Mouse (Mus musculus) cerebellum, adult 2 months (tissue): ENCODE results near the gene Gstz1. TPM values are rescaled to one million over a fixed set of nuclear protein-coding genes. Genes with fewer than 3 reads are reported as not detected.
"Not testable (repeated sequence)": the region's sequence is repeated elsewhere in the genome, so short reads cannot be mapped to it uniquely, and the experiment has no call there.

ENCODE experiments used
- DNase-seq, 2 experiments: peaks; one replicate each; pipeline ENCODE4 v3.0.0; 2021
- H3K27ac ChIP-seq: fragments of 200-500 bp; 2 replicates; pipeline ENCODE4 v1.5.1; 2012; ENCODE audit warnings: low read length, control low read depth, inconsistent platforms; ENCODE audit not compliant: insufficient read depth
- H3K27me3 ChIP-seq: fragments of 200-500 bp; 2 replicates; pipeline ENCODE4 v1.6.1; 2012; ENCODE audit warnings: inconsistent platforms, mild to moderate bottlenecking, low read length, moderate library complexity; ENCODE audit not compliant: control insufficient read depth, insufficient read depth
- H3K4me1 ChIP-seq: fragments of 200-500 bp; 2 replicates; pipeline ENCODE4 v1.6.1; 2011; ENCODE audit warnings: low read length; ENCODE audit not compliant: control insufficient read depth, insufficient read depth
- H3K4me3 ChIP-seq: fragments of 200-500 bp; replicated peaks from 2 replicates; pipeline ENCODE3; 2011; ENCODE audit warnings: mild to moderate bottlenecking, low read depth, low read length, control low read depth; ENCODE audit not compliant: insufficient read depth
- CTCF ChIP-seq: fragments of 200-500 bp; IDR thresholded peaks from 2 replicates; pipeline ENCODE4 v1.5.1; 2011; ENCODE audit warnings: low read depth, mild to moderate bottlenecking, control low read depth, low read length, moderate library complexity, borderline replicate concordance; ENCODE audit not compliant: insufficient read depth
- POLR2A ChIP-seq: fragments of 200-500 bp; IDR thresholded peaks from 2 replicates; pipeline ENCODE4 v1.6.1; 2011; ENCODE audit warnings: low read length, control low read depth, borderline replicate concordance; ENCODE audit not compliant: insufficient read depth
- WGBS: fragments of 180-500 bp; shearing (Covaris S2); methylation state at CpG from one replicate; pipeline ENCODE4 v1.1.7; 2018; 5-methylcytosine and 5-hydroxymethylcytosine counted together
- polyA plus RNA-seq: library from polyadenylated mRNA; depleted of rRNA; stranded (reverse); fragments of >200 nt; gene quantifications from 2 replicates; pipeline ENCODE4 v1.2.3, GENCODE M21; 2012

Gene Gstz1
- polyA plus RNA-seq, 1 experiment, result 69.4 TPM

DNA sequence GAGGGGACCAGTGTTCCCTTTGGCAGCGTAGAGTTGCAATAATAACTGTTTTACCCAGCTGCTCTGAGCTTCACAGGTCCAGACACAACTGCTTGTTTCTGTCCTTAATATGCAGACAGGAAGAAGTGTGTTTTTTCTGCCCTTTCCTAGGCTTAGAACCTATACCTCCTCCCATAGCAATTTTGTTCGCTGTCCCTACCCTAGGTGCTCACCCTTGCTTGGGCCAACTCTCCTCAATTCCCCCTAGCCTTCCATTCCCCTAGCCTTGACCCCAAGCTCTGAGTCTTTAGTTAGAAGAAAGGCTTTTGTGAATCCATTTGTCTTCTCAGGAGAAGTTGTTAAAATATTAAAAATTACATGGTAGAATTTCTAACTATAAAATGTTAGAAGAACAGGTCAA, 8.2 kb upstream of the Gstz1 start:
- Histone ChIP-seq H3K27ac (no peak overlapping the region), H3K27me3 (no peaks in the 10 kb centered on the region), H3K4me3 (no peak overlapping the region), H3K4me1 (no peaks in the 10 kb centered on the region)
- 81% methylated on average over 2 of the region's 2 CpGs for WGBS
- DNase-seq, result no peak
- TF ChIP-seq POLR2A (no peak), CTCF (no peak)

DNA sequence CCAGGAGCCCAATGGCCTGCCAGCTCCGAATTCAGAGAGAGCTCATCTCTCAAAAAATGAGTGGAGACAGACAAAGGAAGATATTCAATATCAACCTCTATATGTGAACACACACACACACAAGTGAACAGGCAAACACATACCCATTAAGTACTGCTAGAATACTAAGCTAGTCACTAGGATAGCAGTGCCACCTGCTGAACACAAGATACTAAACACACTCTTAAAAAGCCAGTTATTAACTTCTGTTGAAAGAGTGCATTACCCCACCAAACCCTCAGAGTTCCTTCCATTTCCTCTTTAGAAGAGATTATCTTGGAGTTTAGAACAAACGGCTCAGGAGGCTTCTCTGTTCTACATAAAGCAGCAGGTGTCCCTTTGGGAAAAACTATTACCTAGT, 4.8 kb upstream of the Gstz1 start:
- no peak for TF ChIP-seq CTCF
- TF ChIP-seq POLR2A, result no peak
- H3K4me1 ChIP-seq, result no peaks in the 10 kb centered on the region
- no peak overlapping the region for H3K4me3 ChIP-seq
- WGBS, result 63% methylated on average over 2 of the region's 2 CpGs
- no peaks in the 10 kb centered on the region for H3K27me3 ChIP-seq
- DNase-seq, result no peak
- no peak overlapping the region for H3K27ac ChIP-seq

DNA sequence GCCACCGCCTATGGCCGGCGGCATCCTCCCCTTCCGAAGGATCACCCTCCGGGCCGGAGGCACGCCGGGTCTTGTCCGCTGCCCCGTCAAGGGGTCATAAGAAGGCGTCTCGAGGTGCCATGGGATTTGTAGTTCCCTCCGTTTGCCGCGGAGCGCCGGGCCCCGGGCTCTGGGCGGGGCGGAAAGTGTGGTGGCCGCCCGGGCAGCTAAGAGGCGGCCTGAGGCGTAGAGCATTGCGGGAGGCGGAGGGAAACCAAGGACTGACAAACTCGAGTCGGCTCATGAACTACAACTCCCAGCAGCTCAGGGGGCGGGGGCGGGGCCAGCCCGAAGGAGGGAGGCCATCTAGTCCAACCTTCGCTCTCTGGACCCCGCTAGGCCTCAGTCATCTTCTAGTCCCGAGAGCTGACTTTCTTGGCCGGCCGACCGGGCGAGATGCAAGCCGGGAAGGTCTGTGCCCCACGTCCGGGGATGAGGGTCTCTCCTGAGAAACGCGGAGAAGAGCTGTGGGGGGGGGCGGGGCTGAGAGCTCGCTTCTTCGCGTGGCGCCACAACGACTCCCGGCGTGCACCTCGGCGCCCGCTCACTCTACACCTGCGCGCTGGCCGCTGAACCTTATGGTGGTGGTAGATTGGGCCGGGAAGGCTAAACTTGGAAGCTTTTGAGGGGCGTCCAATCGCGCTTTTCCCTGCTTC, 577 bp downstream of the Gstz1 start, which contains the start of gene Pomt2:
TSS of gene Pomt2 (minus strand) at position 574 of the 695 bp plus-strand sequence.
- peak; percentile 93 to 97 for DNase-seq
- H3K4me3 ChIP-seq, result peak within 1 kb of the TSS; percentile 100
- no peaks in the 10 kb centered on the region for H3K27me3 ChIP-seq
- peak within 1 kb of the TSS; percentile 80 for H3K27ac ChIP-seq
- H3K4me1 ChIP-seq, result no peaks in the 10 kb centered on the region
- TF ChIP-seq POLR2A, result peak; percentile 62
- TF ChIP-seq CTCF, result no peak
- WGBS, result under 1% methylated on average over 61 of the region's 61 CpGs

- 10% methylated on average over 15 of the region's 15 CpGs for whole genome bisulfite sequencing
- Histone ChIP-seq H3K4me1 (no peaks in the 10 kb centered on the region), H3K27me3 (no peaks in the 10 kb centered on the region), H3K4me3 (peak overlapping the region; percentile 100), H3K27ac (peak overlapping the region; percentile 80; the same call in 1 of the 2 replicates)
- TF ChIP-seq POLR2A (no peak), CTCF (no peak)
- DNase-seq, result no peak
These were observed 1.2 kb downstream of the Gstz1 start for GRCm38 (mm10) chr12:87148136-87148535.

- peak in 1 of 2 experiments; percentile 8 for DNase-seq
- Histone ChIP-seq H3K4me1 (no peaks in the 10 kb centered on the region), H3K27me3 (no peaks in the 10 kb centered on the region), H3K4me3 (no peak overlapping the region), H3K27ac (no peak overlapping the region)
- TF ChIP-seq POLR2A (no peak), CTCF (no peak)
- 97% methylated on average over 5 of the region's 5 CpGs for WGBS
These were observed 2.5 kb downstream of the Gstz1 start for GRCm38 (mm10) chr12:87149471-87149870.

GRCm38 (mm10) chr12:87154448-87154847, 7.5 kb downstream of the Gstz1 start:
- 70% methylated on average over 4 of the region's 4 CpGs for WGBS

DNA sequence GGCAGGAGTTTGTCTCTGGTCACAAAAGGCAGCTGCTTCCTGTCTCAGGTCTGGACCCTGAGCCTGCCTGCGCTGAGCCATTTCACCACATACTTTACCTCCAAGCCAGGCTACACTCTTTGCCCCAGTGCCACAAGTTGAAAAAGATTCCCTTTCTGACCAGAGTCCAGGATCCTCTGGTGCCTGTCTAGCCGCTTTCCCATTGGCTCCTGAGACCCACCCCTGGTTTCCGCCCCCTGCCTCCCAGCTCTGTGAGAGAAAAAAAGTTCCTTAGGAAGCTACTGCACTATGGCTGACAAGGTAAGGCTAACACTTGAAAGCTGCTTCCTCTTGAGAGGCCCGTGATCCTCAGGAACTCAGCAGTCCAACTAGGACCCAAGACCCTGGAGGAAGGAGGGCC, 10.4 kb downstream of the Gstz1 start:
- WGBS, result 64% methylated on average over 4 of the region's 4 CpGs
- no peak for TF ChIP-seq POLR2A
- Histone ChIP-seq H3K27ac (no peak overlapping the region), H3K4me3 (no peak overlapping the region), H3K4me1 (no peaks in the 10 kb centered on the region), H3K27me3 (no peaks in the 10 kb centered on the region)
- DNase-seq, result no peak

More at GRCm38 (mm10) chr12:87154448-87154847, 7.5 kb downstream of the Gstz1 start:
- not testable (repeated sequence) for H3K27ac ChIP-seq, DNase-seq, H3K4me3 ChIP-seq, H3K4me1 ChIP-seq, H3K27me3 ChIP-seq

GRCm38 (mm10) chr12:87158099-87158498, 11.1 kb downstream of the Gstz1 start:
- 72% methylated on average over 7 of the region's 7 CpGs for WGBS
- no peak overlapping the region for H3K27ac ChIP-seq
- H3K4me1 ChIP-seq, result no peaks in the 10 kb centered on the region
- DNase-seq, result no peak
- TF ChIP-seq POLR2A (no peak), CTCF (no peak)
- no peak overlapping the region for H3K4me3 ChIP-seq
- no peaks in the 10 kb centered on the region for H3K27me3 ChIP-seq

GRCm38 (mm10) chr12:87160310-87160709, 13.3 kb downstream of the Gstz1 start:
- 84% methylated on average over 1 of the region's 1 CpGs for WGBS
- no peak overlapping the region for H3K27ac ChIP-seq
- no peaks in the 10 kb centered on the region for H3K4me1 ChIP-seq
- H3K4me3 ChIP-seq, result no peak overlapping the region
- DNase-seq, result no peak
- no peaks in the 10 kb centered on the region for H3K27me3 ChIP-seq
- no peak for TF ChIP-seq CTCF
- TF ChIP-seq POLR2A, result no peak
